Mouse (Mus musculus): ENCODE measurements around the gene Masp2. TPM values are rescaled to one million over a fixed set of nuclear protein-coding genes. Genes with fewer than 3 reads are reported as not detected.

Gene Masp2
- polyA plus RNA-seq, 1 experiment, result 2.6 TPM

GRCm38 (mm10) chr4:148663326-148663725 is 61.0 kb downstream of the Masp2 start:
- H3K9me3 ChIP-seq (replicated peaks; ENCODE audit: control insufficient read depth, insufficient read depth, low read length, poor library complexity, severe bottlenecking), result no peaks in the 10 kb centered on the region
- H3K4me1 ChIP-seq (ENCODE audit: control insufficient read depth, insufficient read depth, low read length), result peaks cover 2% of the 10 kb centered on the region
- H3K9ac ChIP-seq (ENCODE audit: low read depth, poor library complexity, severe bottlenecking), result no peak overlapping the region
- no peak overlapping the region for H3K27ac ChIP-seq (ENCODE audit: insufficient read depth, low read length)
- no peak overlapping the region for H3K4me3 ChIP-seq (ENCODE audit: low read depth, low read length)
- H3K36me3 ChIP-seq (ENCODE audit: control insufficient read depth, insufficient read depth, low read length, poor library complexity, severe bottlenecking), result no peaks in the 10 kb centered on the region
- H3K27me3 ChIP-seq (ENCODE audit: control insufficient read depth, insufficient read depth, low read length, poor library complexity, severe bottlenecking), result no peaks in the 10 kb centered on the region
- TF ChIP-seq EP300 (IDR thresholded peaks at IDR 0.05; ENCODE audit: insufficient read depth, low read depth, low read length) (no peak), POLR2A (IDR thresholded peaks at IDR 0.05; ENCODE audit: insufficient read depth, low read length) (no peak), CTCF (IDR thresholded peaks at IDR 0.05; ENCODE audit: low read depth, low read length) (no peak)

- no peaks in the 10 kb centered on the region for H3K9me3 ChIP-seq (replicated peaks; ENCODE audit: control insufficient read depth, insufficient read depth, low read length, poor library complexity, severe bottlenecking)
- TF ChIP-seq EP300 (IDR thresholded peaks at IDR 0.05; ENCODE audit: insufficient read depth, low read depth, low read length), result no peak
- no peak for TF ChIP-seq CTCF (IDR thresholded peaks at IDR 0.05; ENCODE audit: low read depth, low read length)
- TF ChIP-seq POLR2A (IDR thresholded peaks at IDR 0.05; ENCODE audit: insufficient read depth, low read length), result no peak
- H3K4me1 ChIP-seq (ENCODE audit: control insufficient read depth, insufficient read depth, low read length), result peaks cover 2% of the 10 kb centered on the region
- H3K27me3 ChIP-seq (ENCODE audit: control insufficient read depth, insufficient read depth, low read length, poor library complexity, severe bottlenecking), result no peaks in the 10 kb centered on the region
- H3K4me3 ChIP-seq (ENCODE audit: low read depth, low read length), result no peak overlapping the region
- no peak overlapping the region for H3K27ac ChIP-seq (ENCODE audit: insufficient read depth, low read length)
- H3K9ac ChIP-seq (ENCODE audit: low read depth, poor library complexity, severe bottlenecking), result no peak overlapping the region
- no peaks in the 10 kb centered on the region for H3K36me3 ChIP-seq (ENCODE audit: control insufficient read depth, insufficient read depth, low read length, poor library complexity, severe bottlenecking)
These were observed 61.7 kb downstream of the Masp2 start for GRCm38 (mm10) chr4:148664021-148664420.

Other genes with a start within 250 kb of the Masp2 start
- gene Ubiad1, start 157.8 kb upstream of the Masp2 start, polyA plus RNA-seq (2011; ENCODE audit: insufficient read depth, insufficient read length, low read depth, missing spikeins), result 7.5 and 10.3 TPM in 2 replicates
- 26.0 and 33.8 TPM in 2 replicates for gene Mtor, start 153.9 kb upstream of the Masp2 start, polyA plus RNA-seq (2011; ENCODE audit: insufficient read depth, insufficient read length, low read depth, missing spikeins)
- 0.37 TPM in 1 of 2 replicates, not detected in the other for gene Angptl7, start 102.1 kb upstream of the Masp2 start, polyA plus RNA-seq (2011; ENCODE audit: insufficient read depth, insufficient read length, low read depth, missing spikeins)
- gene Exosc10, start 44.1 kb upstream of the Masp2 start, polyA plus RNA-seq (2011; ENCODE audit: insufficient read depth, insufficient read length, low read depth, missing spikeins), result 52.8 and 53.9 TPM in 2 replicates
- gene Srm, start 11.1 kb upstream of the Masp2 start, polyA plus RNA-seq (2011; ENCODE audit: insufficient read depth, insufficient read length, low read depth, missing spikeins), result 131 and 143 TPM in 2 replicates
- gene Tardbp, start 24.5 kb downstream of the Masp2 start, polyA plus RNA-seq (2011; ENCODE audit: insufficient read depth, insufficient read length, low read depth, missing spikeins), result 742 and 797 TPM in 2 replicates
- 0.49 TPM in 1 of 2 replicates, not detected in the other for gene Gm572, start 40.8 kb downstream of the Masp2 start, polyA plus RNA-seq (2011; ENCODE audit: insufficient read depth, insufficient read length, low read depth, missing spikeins)
- 13.8 and 15.6 TPM in 2 replicates for gene Casz1, start 201.9 kb downstream of the Masp2 start, polyA plus RNA-seq (2011; ENCODE audit: insufficient read depth, insufficient read length, low read depth, missing spikeins)